Mouse (Mus musculus): ENCODE results near the gene Nek1. TPM values are rescaled to one million over a fixed set of nuclear protein-coding genes. Genes with fewer than 3 reads are reported as not detected.
A peak's percentile ranks its signal among the peaks of the same experiment; 100 is the strongest.

Gene Nek1
- polyA plus RNA-seq (2016; fragmentation: Nextera tagmentation; extraction: Ambion mirVana), result 12.8 and 13.7 TPM in 2 replicates

DNA sequence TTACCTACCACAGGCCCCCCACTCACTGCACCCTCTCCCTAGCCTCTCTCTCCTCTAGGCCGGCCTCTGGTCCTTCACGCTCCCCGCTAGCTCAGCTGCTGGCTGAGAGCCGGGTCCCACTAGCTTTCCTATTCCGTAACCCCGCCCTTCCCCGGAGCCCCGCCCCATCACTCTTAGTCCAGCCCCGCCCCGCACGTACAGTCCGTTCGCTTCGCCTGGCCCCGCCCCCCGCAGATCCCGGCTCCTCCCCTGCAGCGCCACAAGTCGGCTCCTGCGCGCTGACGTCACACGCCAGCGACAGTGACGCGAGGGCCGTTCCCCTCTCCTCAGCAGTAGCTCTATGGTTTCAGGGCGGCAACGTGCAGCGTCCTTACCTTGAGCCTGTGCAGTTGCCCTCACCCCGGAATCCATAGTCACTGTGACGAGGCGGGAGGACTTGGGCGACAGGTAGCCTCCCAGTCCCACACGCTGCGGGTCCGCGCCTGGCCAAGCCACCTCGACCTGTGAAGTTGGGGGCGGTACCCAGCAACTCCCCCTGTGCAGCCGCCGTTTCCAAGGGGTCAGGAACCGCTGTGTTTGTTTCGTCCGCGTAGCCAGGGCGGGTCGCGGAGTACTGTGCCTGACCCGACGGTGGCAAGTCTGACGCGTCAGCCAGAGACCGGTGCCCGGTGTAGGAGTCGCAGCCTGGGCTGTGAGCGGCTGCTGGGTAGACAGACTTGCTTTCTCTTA is at the start of gene Nek1:
Gene Nek1, plus strand, starts transcription at position 286 of the 729 bp plus-strand sequence.
- peaks cover 4% of the 10 kb centered on the region for H3K4me1 ChIP-seq
- peak; percentile 99 for DNase-seq (ENCODE audit: low spot score)
- peaks cover 3% of the 10 kb centered on the region; the same call in 1 of the 2 replicates for H3K36me3 ChIP-seq
- peaks cover 2% of the 10 kb centered on the region; the same call in 1 of the 2 replicates for H3K9me3 ChIP-seq
- peak within 1 kb of the TSS; percentile 95 for H3K27ac ChIP-seq
- H3K4me3 ChIP-seq, result peak within 1 kb of the TSS; percentile 82
- H3K27me3 ChIP-seq (ENCODE audit: insufficient read depth, poor library complexity, severe bottlenecking), result no peaks in the 10 kb centered on the region
- under 1% methylated on average over 57 of the region's 57 CpGs for WGBS

DNA sequence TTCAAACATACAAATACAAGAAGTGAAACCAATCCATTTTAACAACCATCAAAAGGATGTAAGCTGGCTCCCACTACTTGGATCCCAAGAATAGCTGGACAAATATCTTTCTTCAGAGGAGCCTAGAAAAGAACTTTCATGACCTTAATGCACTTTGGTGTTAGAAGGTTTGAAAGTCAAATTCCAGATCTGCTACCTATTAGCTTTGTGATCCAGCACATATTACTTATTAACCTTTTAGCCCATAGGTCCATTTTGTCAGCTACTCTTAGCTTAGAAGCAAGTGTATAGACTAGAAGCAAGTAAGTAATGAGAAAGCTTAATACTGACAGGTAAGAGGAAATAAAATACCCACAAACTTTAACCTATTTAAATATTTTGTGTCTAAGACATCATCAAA is 45.5 kb upstream of the Nek1 start:
- DNase-seq (ENCODE audit: low spot score), result no peak

DNA sequence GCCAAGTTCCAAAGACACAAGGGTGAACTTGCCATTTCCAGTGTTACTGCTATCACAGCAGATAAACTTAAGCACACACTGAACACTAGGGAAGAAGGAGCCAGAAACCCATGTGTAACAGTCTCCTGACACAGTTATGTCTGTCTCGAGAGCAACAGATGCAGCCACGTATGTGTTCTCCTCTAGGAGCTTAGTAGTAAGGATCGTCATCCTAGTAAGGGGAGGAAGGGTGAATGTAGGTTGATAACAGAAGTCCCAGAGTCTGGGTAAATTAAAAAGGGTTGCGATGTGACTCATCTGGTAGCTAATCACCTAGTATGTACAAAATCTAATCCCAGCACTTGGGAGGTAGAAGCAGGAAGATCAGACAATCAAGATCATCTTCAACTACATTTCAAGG is 43.1 kb upstream of the Nek1 start:
- Histone ChIP-seq H3K27me3 (ENCODE audit: insufficient read depth, poor library complexity, severe bottlenecking) (no peaks in the 10 kb centered on the region), H3K9me3 (no peaks in the 10 kb centered on the region), H3K27ac (no peak overlapping the region), H3K36me3 (no peaks in the 10 kb centered on the region), H3K4me1 (peaks cover 18% of the 10 kb centered on the region), H3K4me3 (no peak overlapping the region)
- no peak for DNase-seq (ENCODE audit: low spot score)
- WGBS, result 54% methylated on average over 4 of the region's 4 CpGs

More for the DNA sequence above, 45.5 kb upstream of the Nek1 start:
- no peaks in the 10 kb centered on the region for H3K9me3 ChIP-seq
- no peak overlapping the region for H3K4me3 ChIP-seq
- H3K4me1 ChIP-seq, result peaks cover 16% of the 10 kb centered on the region
- no peaks in the 10 kb centered on the region for H3K36me3 ChIP-seq
- no peak overlapping the region for H3K27ac ChIP-seq
- no peaks in the 10 kb centered on the region for H3K27me3 ChIP-seq (ENCODE audit: insufficient read depth, poor library complexity, severe bottlenecking)

DNA sequence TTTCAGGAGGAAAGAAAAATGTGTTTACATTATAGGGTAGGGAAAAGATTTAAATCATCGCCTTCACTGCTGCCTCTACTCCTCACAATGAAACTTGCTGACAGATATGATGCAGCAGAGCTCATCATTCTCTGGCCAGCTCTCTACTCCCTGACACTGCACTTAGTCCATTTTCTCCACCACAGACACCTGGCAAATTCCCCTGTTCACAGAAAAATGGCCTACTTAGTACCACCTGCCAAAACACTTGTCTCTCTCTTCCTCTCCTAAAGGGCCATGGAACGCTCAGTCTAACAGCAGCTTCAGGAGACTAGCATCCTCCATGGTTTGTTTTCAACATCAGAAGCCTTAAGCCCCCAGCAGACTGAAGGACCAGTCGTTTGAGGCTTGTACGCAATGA is 41.7 kb upstream of the Nek1 start:
- Histone ChIP-seq H3K4me3 (no peak overlapping the region), H3K27ac (no peak overlapping the region), H3K4me1 (peaks cover 18% of the 10 kb centered on the region), H3K27me3 (ENCODE audit: insufficient read depth, poor library complexity, severe bottlenecking) (no peaks in the 10 kb centered on the region), H3K9me3 (no peaks in the 10 kb centered on the region), H3K36me3 (no peaks in the 10 kb centered on the region)
- WGBS, result 72% methylated on average over 4 of the region's 4 CpGs
- DNase-seq (ENCODE audit: low spot score), result no peak

DNA sequence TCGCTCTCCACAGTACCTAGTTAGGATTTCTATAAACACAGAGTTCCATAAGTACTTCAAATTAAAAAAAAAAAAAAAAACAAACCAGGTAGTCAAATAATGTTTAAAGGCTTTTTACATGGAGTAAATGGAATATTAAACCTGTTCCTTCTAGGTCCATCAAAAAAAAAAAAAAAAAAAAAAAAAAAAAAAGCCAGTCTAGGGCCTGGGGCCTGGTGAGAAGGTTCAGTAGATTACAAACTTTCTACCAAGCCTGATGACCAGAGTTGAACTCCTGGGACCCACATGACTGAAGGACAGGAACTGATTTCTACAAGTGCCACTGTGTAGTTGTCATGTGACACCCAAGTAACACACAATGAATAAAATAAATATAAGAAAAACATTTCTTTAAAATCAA is 41.2 kb upstream of the Nek1 start:
- 97% methylated on average over 1 of the region's 1 CpGs for WGBS

DNA sequence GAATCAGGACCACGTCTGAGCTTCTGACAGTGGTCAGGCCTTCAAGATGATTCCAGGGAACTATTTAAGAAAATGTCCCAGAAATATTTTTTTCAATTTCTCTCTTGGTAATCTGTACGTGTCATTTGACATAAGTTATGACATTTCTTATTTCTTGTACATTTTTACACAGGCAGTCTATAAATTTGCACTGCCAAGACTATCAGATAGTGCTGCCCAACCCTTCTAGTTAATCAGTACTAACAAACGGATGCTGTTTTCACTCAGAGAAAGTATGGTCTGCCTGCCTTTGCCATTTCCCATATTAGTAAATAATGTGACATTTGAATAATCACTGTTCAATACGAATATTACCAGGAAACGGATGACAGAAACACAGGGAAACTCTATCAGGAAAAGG is 40.2 kb upstream of the Nek1 start:
- 61% methylated on average over 5 of the region's 5 CpGs for WGBS
- Histone ChIP-seq H3K9me3 (no peaks in the 10 kb centered on the region), H3K27me3 (ENCODE audit: insufficient read depth, poor library complexity, severe bottlenecking) (no peaks in the 10 kb centered on the region), H3K4me1 (peaks cover 22% of the 10 kb centered on the region), H3K36me3 (no peaks in the 10 kb centered on the region), H3K27ac (no peak overlapping the region), H3K4me3 (no peak overlapping the region)
- no peak for DNase-seq (ENCODE audit: low spot score)

More for the DNA sequence above, 41.2 kb upstream of the Nek1 start:
- Histone ChIP-seq H3K36me3 (no peaks in the 10 kb centered on the region), H3K9me3 (no peaks in the 10 kb centered on the region), H3K4me3 (no peak overlapping the region), H3K4me1 (peaks cover 18% of the 10 kb centered on the region), H3K27ac (no peak overlapping the region), H3K27me3 (ENCODE audit: insufficient read depth, poor library complexity, severe bottlenecking) (no peaks in the 10 kb centered on the region)
- no peak for DNase-seq (ENCODE audit: low spot score)

DNA sequence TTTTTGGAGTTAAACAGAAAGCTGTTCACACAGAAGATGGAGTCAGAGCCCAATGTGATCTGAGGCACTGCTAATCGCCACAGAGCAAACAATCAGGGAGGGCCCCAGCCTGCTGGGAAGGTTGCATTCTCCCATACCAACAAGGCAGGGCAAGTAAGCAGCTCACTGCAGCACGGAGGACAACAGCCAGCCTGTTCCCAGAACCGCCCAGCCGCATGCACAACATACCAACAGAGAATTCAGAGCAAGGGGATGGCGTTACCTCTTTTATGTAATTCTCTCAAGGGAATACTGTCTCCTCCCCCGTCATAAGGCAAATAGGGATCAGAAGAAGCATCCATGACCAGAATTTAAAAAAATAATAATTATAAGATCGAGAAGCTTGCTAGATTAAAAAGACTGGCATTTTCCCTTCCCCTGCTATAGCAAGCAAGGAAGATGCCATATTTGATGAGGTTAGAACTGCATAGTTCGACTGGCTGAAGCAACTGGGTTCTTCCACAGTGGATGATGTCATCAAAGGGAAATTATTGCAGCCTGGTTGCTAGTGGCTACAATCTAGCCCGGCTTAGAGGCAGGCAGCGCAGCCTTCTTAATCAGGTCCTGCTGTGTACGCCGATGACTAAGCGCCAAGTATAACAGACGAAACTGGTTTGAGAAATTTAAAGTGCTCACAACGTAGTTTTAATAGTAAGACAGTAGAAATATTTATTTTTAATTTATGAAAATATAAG is 38.5 kb upstream of the Nek1 start:
- peaks cover 22% of the 10 kb centered on the region for H3K4me1 ChIP-seq
- no peaks in the 10 kb centered on the region for H3K27me3 ChIP-seq (ENCODE audit: insufficient read depth, poor library complexity, severe bottlenecking)
- H3K4me3 ChIP-seq, result peak overlapping the region; percentile 60
- peak; percentile 96 for DNase-seq (ENCODE audit: low spot score)
- 1% methylated on average over 15 of the region's 15 CpGs for WGBS
- peak overlapping the region; percentile 92 for H3K27ac ChIP-seq
- H3K36me3 ChIP-seq, result no peaks in the 10 kb centered on the region
- no peaks in the 10 kb centered on the region for H3K9me3 ChIP-seq

DNA sequence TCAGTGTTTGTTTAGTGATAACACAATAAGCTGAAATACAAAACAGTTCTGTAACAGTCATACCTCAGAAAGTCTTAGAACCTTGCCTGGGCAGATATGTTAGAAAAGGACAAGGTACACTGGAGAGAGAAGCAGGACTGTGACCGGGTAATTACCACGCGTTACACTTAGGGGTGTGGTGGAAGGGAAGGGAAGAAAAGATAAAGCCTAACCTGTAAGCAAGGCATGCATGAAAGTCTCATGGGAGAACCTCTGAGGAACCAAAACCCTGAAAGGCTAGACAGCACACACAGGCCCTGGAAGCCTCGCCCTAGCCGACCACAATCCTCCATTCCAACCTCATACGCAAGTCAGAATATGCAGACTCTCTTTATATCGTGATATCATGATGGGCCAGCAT is 36.1 kb upstream of the Nek1 start:
- Histone ChIP-seq H3K27me3 (ENCODE audit: insufficient read depth, poor library complexity, severe bottlenecking) (no peaks in the 10 kb centered on the region), H3K4me1 (peaks cover 11% of the 10 kb centered on the region; the same call in 1 of the 2 replicates), H3K36me3 (no peaks in the 10 kb centered on the region), H3K4me3 (no peak overlapping the region), H3K27ac (peak overlapping the region; percentile 36; the same call in 1 of the 2 replicates), H3K9me3 (no peaks in the 10 kb centered on the region)
- peak; percentile 80 for DNase-seq (ENCODE audit: low spot score)
- 80% methylated on average over 7 of the region's 7 CpGs for WGBS

DNA sequence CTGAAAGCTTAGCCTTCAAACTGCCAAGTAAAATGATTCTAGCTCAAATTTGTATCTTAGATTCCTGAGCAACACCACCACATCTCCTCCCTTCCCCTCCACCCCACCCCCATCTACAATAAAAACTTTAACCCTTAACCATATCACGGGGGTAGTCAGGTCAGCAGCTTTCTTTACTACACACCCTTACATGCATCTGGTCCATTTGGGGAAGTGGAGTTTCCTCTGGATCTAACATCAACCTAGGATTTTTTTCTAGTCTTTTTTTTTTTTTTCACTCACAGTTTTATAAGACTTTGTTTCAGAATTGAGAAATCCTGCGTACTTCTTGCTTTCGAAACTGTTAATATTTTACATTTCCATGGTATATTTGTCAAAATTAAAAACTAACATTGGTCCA is 30.2 kb upstream of the Nek1 start:
- Histone ChIP-seq H3K36me3 (no peaks in the 10 kb centered on the region), H3K9me3 (no peaks in the 10 kb centered on the region), H3K27ac (no peak overlapping the region), H3K27me3 (ENCODE audit: insufficient read depth, poor library complexity, severe bottlenecking) (no peaks in the 10 kb centered on the region), H3K4me1 (peaks cover 26% of the 10 kb centered on the region), H3K4me3 (no peak overlapping the region)
- DNase-seq (ENCODE audit: low spot score), result no peak
- WGBS, result 84% methylated on average over 3 of the region's 3 CpGs

DNA sequence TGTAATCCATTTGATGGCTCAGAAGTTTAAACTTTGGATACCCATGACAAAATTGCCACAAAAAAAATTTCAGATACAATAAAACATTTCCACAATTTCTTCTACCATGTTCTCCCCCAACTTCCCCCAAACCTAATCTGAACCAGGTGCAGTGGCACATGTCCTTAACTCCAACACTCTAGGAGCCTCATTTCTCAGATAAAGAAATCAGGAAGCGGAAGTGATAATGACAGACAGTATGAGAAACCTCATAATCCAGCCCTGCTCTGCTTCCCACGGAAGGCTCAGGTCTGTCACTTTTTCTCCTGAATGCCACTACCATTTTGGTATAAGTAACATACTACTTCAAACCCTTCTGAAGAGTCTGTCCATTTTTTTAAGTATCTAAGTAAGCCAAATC is 29.1 kb upstream of the Nek1 start:
- Histone ChIP-seq H3K4me3 (no peak overlapping the region), H3K4me1 (peaks cover 26% of the 10 kb centered on the region), H3K9me3 (no peaks in the 10 kb centered on the region), H3K27me3 (ENCODE audit: insufficient read depth, poor library complexity, severe bottlenecking) (no peaks in the 10 kb centered on the region), H3K27ac (no peak overlapping the region), H3K36me3 (no peaks in the 10 kb centered on the region)
- WGBS, result 53% methylated on average over 2 of the region's 2 CpGs
- DNase-seq (ENCODE audit: low spot score), result no peak

DNA sequence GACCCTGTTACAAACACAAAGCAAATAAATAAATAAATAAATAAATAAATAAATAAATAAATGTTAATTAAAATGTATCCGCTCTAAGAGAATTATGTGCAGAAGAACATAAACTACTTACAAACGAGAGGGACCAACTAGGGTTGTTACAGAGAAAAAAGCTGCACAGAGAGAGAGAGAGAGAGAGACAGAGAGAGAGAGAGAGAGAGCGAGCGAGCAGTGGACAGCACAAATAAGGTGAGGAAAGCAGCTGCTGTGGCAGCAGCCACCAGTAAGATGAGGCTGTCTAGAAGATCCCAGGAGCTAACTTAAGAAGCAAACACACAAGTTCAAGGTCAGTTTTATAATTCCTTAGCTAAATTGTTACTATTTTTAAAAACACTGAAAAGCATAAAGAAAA is 28.5 kb upstream of the Nek1 start:
- H3K4me3 ChIP-seq, result no peak overlapping the region
- no peak for DNase-seq (ENCODE audit: low spot score)
- H3K36me3 ChIP-seq, result no peaks in the 10 kb centered on the region
- no peak overlapping the region for H3K27ac ChIP-seq
- no peaks in the 10 kb centered on the region for H3K27me3 ChIP-seq (ENCODE audit: insufficient read depth, poor library complexity, severe bottlenecking)
- H3K4me1 ChIP-seq, result peaks cover 30% of the 10 kb centered on the region
- no peaks in the 10 kb centered on the region for H3K9me3 ChIP-seq
- WGBS, result 73% methylated on average over 4 of the region's 4 CpGs

DNA sequence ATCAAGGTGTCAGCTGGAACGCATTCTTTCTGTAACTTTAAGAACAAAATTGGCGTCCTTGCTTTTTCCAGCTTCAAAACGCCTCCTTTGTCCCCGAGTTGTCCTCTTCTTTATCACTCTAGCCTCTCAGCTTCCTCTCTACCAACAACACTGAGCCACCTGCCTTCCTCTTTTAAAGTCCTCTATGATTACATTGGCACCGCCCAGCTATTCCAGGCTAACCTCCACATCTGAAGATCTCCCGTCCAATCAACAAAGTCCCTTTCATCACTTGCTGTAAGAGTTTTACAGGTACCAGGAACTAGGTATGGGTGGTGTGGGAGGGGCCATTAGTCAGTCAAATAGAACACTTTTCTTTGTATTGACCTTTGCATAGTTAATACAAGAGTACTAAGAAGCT is 27.7 kb upstream of the Nek1 start:
- Histone ChIP-seq H3K9me3 (no peaks in the 10 kb centered on the region), H3K27me3 (ENCODE audit: insufficient read depth, poor library complexity, severe bottlenecking) (no peaks in the 10 kb centered on the region), H3K27ac (0 out of 2 replicates have a peak overlapping the region, but pooled peaks have one; percentile 12), H3K4me3 (no peak overlapping the region), H3K36me3 (no peaks in the 10 kb centered on the region), H3K4me1 (peaks cover 30% of the 10 kb centered on the region)
- no peak for DNase-seq (ENCODE audit: low spot score)
- 37% methylated on average over 6 of the region's 6 CpGs for WGBS

DNA sequence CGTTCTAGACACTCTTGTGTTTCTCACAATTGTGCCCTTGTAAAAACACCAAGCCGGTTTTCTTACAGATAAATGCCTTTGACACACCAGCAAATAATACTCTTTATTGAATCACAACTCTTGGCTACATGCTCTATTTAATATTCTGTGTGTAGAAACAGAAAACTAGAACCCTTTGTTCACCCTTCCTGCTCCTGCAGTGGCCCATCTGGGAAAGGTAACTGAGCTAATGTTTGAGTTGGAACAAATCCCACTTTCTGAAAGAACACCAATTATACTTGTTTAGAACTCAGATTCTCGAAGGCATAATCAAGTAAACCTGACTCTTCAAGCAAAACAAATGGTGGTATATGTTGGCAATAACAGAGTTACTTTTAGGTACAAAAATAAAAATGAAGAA is 27.3 kb upstream of the Nek1 start:
- no peak for DNase-seq (ENCODE audit: low spot score)
- H3K27ac ChIP-seq, result no peak overlapping the region
- H3K4me1 ChIP-seq, result peaks cover 30% of the 10 kb centered on the region
- 53% methylated on average over 3 of the region's 3 CpGs for WGBS
- no peaks in the 10 kb centered on the region for H3K9me3 ChIP-seq
- H3K4me3 ChIP-seq, result no peak overlapping the region
- no peaks in the 10 kb centered on the region for H3K27me3 ChIP-seq (ENCODE audit: insufficient read depth, poor library complexity, severe bottlenecking)
- no peaks in the 10 kb centered on the region for H3K36me3 ChIP-seq
